Mouse (Mus musculus): ENCODE measurements around the gene Pagr1a.

DNA sequence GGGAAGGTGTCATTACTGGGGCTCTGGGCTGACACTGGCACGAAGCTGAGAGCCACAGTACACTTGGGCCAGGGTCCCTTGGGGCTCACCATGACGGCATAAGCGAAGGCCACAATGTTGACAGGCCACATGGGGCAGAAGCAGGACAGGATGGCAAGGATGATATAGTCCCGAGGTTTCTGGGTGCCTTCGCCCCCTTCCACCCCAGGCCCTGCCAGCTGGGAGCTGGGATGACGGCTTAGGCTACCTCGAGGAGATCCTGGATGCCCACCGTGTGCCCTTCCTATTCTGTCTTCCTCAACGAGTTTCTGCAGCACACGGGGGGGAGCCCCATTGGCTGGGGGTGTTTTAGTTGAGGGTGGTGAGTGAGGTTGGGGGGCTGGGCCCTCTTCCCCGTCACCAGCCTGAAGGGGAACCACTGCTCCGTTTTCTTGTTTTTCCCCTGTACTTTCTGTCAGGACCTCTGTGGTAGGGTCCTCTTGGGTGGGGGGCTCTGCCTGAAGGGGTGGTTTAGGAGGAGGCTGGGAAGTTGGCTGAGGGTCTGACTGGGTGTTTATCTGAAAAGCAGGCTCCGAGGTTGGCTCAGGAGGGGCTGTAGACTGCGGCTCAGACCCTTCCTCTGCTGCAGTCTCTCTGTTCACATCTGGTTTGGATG lies 2.3 kb upstream of the Pagr1a start:
- TF ChIP-seq POLR2A (IDR thresholded peaks at IDR 0.05; ENCODE audit: low read depth, low read length) (no peak), CTCF (conservative IDR thresholded peaks at IDR 0.05; ENCODE audit: insufficient read depth, insufficient read length, low read depth, low read length) (no peak)

All from kidney, adult 2 months (tissue).